Mouse (Mus musculus) bone marrow, adult 2 months (tissue): ENCODE measurements around the gene Ehmt1.

Experiments used
- CTCF ChIP-seq: fragments of 200-500 bp; IDR thresholded peaks from 2 replicates; pipeline ENCODE4 v1.5.1; 2011; ENCODE audit warnings: low read length, control low read depth; ENCODE audit not compliant: control insufficient read depth, insufficient read depth
- POLR2A ChIP-seq: fragments of 200-500 bp; IDR thresholded peaks from 2 replicates; pipeline ENCODE4 v1.6.1; 2011; ENCODE audit warnings: low read depth, mild to moderate bottlenecking, control low read depth, low read length, borderline replicate concordance; ENCODE audit not compliant: control insufficient read depth

GRCm38 (mm10) chr2:24750051-24750450 is 169.4 kb downstream of the Ehmt1 start:
- TF ChIP-seq CTCF (no peak), POLR2A (no peak)
